Mouse (Mus musculus) CH12.LX (cell line): ENCODE measurements around the gene Osgep.

Experiments
- CHD1 ChIP-seq: IDR thresholded peaks from 2 replicates; pipeline ENCODE4 v1.6.1; 2012; ENCODE audit warnings: low read depth, low read length, improper control_type of control experiment, inconsistent platforms
- CHD2 ChIP-seq: IDR thresholded peaks from 2 replicates; pipeline ENCODE4 v1.6.1; 2011; ENCODE audit warnings: low read length, improper control_type of control experiment
- CTCF ChIP-seq, 2 experiments: IDR thresholded peaks in 1 of 2; conservative IDR thresholded peaks in 1 of 2; 2 replicates each; pipeline ENCODE4 v1.5.1; 2011 to 2012; ENCODE audit warnings: low read depth in 2 of 2, low read length in 2 of 2, improper control_type of control experiment in 1 of 2, inconsistent platforms in 1 of 2, mild to moderate bottlenecking in 1 of 2, moderate library complexity in 1 of 2
- E2F4 ChIP-seq: IDR thresholded peaks from 2 replicates; pipeline ENCODE4 v1.6.1; 2011; ENCODE audit warnings: low read depth, low read length, improper control_type of control experiment; ENCODE audit not compliant: insufficient replicate concordance
- EP300 ChIP-seq: IDR thresholded peaks from 2 replicates; pipeline ENCODE4 v1.6.1; 2011; ENCODE audit warnings: low read length, improper control_type of control experiment
- ETS1 ChIP-seq: conservative IDR thresholded peaks from 2 replicates; pipeline ENCODE4 v1.6.1; 2012; ENCODE audit warnings: low read depth, mild to moderate bottlenecking, inconsistent platforms, low read length, improper control_type of control experiment, moderate library complexity
- HCFC1 ChIP-seq: IDR thresholded peaks from 2 replicates; pipeline ENCODE4 v1.6.1; 2012; ENCODE audit warnings: low read depth, mild to moderate bottlenecking, inconsistent platforms, low read length, improper control_type of control experiment
- MAFK ChIP-seq: IDR thresholded peaks from 2 replicates; pipeline ENCODE4 v1.6.1; 2011; ENCODE audit warnings: low read length, improper control_type of control experiment; ENCODE audit not compliant: insufficient replicate concordance
- MYC ChIP-seq: IDR thresholded peaks from 2 replicates; pipeline ENCODE4 v1.6.1; 2011; ENCODE audit warnings: low read depth, mild to moderate bottlenecking, improper control_type of control experiment, low read length
- POLR2A ChIP-seq: IDR thresholded peaks from 2 replicates; pipeline ENCODE4 v1.6.1; 2011; ENCODE audit warnings: low read depth, mild to moderate bottlenecking, improper control_type of control experiment, low read length
- SMC3 ChIP-seq: IDR thresholded peaks from 2 replicates; pipeline ENCODE4 v1.6.1; 2011; ENCODE audit warnings: low read depth, low read length, improper control_type of control experiment
- USF2 ChIP-seq: conservative IDR thresholded peaks from 2 replicates; pipeline ENCODE4 v1.6.1; 2011; ENCODE audit warnings: low read depth, low read length, improper control_type of control experiment
- ZC3H11A ChIP-seq: IDR thresholded peaks from 2 replicates; pipeline ENCODE4 v1.6.1; 2012; ENCODE audit warnings: low read depth, mild to moderate bottlenecking, inconsistent platforms, low read length, improper control_type of control experiment
- ZMIZ1 ChIP-seq: IDR thresholded peaks from 2 replicates; pipeline ENCODE4 v1.6.1; 2012; ENCODE audit warnings: low read depth, mild to moderate bottlenecking, inconsistent platforms, low read length, improper control_type of control experiment

DNA sequence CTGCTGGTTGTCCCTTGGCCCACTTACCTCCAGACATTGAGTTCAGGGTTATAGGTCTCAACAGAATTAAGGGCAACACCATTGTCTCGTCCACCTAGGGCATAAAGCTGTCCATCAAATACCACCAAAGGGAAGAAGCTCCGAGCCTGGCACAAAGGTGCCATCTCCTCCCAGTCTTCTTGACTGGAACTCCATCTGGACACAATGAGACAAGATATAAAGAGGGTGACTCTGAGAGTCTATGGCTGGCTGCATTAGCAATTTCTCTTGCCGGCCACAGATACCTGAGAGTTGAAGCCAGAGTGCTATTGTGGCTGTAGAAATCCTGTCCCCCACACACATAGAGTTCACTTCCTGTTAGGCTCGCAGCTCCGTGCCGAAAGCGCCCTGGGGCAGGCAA lies 32.6 kb downstream of the Osgep start:
- TF ChIP-seq MAFK, result no peak
- no peak for TF ChIP-seq CTCF (conservative IDR thresholded peaks at IDR 0.05 in 1 of 2, IDR thresholded peaks at IDR 0.05 in 1 of 2; ENCODE audit: low read depth in 2 of 2, low read length in 2 of 2)
- TF ChIP-seq ZC3H11A, result no peak
- TF ChIP-seq E2F4, result no peak
- TF ChIP-seq HCFC1, result no peak
- no peak for TF ChIP-seq EP300
- TF ChIP-seq POLR2A, result no peak
- TF ChIP-seq CHD1, result no peak
- no peak for TF ChIP-seq ETS1
- no peak for TF ChIP-seq MYC
- no peak for TF ChIP-seq ZMIZ1
- no peak for TF ChIP-seq CHD2
- no peak for TF ChIP-seq SMC3
- no peak for TF ChIP-seq USF2
